Mouse (Mus musculus) c-Kit-positive CD71-positive TER-119-positive erythroid progenitor cells, embryonic 14.5 days (primary cell): ENCODE results near the gene Ect2l.
"Not testable (repeated sequence)": the region's sequence is repeated elsewhere in the genome, so short reads cannot be mapped to it uniquely, and the experiment has no call there.

Experiments used
- DNase-seq: peaks from one replicate; pipeline ENCODE4 v3.0.0-alpha.2; 2013; ENCODE audit warnings: low spot score

The Ect2l gene

DNA sequence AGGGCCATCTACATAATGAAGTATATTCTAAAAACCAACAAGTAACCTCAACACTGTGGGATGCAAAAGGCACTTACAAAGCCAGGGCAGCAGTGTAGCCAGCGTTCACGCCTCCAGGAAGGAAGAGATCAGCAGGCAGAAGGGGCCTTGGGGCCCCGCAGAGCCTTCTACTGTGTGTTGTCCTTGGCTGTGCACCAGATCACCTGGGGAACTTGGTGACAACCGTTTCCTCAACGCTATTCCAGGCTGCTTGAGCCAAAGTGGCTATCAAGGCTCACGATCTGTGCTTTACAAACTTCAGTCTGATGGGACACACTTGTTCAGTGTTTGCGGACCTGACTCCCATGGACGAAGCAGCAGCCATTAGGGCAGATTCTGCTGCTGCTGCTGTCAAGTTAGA is 19.0 kb downstream of the Ect2l start:
- no peak for DNase-seq

DNA sequence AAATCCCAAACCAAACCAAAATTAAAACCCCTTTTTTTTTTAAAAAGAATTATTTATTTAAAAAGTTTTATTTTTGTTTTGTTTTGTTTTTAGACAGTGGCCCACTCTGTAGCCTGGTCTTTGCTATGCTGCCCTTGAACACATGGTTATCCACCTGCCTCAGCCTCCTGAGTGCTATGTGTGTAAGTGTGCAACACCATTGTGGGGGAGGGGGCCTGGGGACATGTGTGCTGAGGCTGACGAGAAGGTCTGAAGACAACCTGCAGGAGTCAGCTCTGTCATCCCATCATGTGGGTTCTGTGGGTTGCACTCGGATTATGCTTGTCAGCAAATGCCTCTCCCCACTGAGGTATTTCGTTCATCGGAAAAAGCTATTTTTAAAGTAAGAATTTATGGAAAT is 21.2 kb downstream of the Ect2l start:
- no peak for DNase-seq

DNA sequence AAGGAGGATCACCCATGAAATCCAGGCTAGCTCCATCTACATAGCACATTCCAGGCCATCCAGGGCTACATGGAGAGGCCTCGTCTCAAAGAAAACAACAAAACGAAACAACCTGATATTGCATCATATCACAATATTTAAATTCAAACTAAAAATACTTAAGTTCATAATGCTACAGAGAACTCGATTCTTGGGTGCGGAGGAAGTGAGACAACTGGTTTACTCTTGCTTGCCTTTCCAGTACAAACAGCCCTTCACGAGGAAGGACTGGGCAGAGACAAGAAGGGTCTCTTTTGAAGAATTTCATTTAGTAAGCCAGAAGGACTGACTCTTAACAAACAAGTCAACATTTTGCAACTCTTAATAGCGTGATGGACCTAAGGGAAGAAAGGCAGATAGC is 22.1 kb downstream of the Ect2l start:
- DNase-seq = no peak

DNA sequence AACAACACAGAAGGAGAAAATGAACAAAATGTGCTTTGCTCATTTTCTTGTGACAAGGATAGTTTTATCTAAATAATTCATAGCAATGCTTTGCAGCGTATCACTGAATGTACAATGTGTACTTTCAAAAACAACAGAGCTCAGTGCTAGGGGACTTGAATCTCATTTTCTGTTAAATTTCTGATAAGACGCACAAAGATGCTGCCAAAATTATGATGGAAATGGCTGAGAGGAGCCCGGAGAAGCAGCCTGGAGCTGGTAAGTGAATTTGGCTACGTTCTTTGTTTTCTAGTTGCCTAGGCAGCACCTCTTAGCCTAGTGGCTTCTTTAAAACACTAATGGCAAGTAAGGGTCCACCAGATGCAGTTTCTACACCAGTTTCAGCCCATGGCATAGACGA is 28.4 kb downstream of the Ect2l start:
- DNase-seq = no peak

DNA sequence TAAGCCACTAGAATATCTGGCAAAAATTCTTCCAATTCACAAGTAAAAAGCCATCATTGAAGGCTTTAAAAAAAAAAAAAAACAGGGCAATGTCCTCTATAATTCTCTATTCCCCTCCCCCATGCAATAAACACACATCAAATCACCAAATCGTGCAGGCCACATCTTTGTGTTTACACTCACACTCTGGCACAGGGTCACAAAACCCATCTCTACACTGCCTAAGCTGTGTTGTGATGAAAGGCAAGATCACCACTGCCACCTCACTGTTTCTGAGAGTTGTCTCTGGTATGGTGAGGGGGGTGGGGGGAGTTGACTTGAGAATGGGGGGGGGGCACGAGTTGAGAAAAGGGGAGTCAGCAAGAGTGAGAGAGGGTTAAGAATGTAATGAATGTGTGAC is 33.4 kb downstream of the Ect2l start:
- no peak for DNase-seq

DNA sequence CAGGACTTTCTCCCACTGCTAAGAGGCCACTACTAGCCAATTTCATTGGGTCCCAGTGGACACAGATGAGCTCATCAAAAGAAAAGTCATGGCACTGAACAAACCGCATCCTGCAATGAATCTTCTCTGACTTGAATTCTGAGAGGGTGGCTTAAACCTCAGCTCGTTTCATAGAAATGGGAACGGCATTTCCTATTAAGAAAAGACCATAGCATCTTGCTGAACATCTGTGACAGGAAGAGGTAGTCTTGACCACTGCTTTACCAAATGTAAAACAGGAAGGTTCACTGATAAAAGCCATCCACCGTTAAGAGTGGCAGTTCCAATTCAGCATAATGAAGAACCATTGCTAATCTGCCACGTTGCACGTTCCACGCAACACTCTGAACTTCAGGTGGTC is 34.0 kb downstream of the Ect2l start:
- no peak for DNase-seq

DNA sequence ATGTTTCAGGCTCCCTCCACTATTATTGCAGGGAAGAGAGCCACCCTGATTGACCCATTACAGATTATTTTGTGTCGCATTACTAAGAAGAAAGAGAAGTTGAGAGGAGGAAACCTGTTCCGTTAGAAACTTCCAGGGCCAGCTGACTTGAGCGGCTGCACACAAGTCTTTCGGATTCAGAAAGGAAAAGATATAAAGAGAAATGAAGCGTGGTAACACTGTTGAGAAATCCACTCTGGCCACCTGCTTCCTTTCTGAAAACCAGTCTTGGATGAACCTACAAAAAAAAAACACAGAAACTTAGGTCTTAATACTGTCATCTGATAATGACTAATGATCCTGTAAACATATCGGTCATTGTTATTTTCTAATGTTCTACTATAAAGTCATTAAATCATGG is 35.6 kb downstream of the Ect2l start:
- no peak for DNase-seq

DNA sequence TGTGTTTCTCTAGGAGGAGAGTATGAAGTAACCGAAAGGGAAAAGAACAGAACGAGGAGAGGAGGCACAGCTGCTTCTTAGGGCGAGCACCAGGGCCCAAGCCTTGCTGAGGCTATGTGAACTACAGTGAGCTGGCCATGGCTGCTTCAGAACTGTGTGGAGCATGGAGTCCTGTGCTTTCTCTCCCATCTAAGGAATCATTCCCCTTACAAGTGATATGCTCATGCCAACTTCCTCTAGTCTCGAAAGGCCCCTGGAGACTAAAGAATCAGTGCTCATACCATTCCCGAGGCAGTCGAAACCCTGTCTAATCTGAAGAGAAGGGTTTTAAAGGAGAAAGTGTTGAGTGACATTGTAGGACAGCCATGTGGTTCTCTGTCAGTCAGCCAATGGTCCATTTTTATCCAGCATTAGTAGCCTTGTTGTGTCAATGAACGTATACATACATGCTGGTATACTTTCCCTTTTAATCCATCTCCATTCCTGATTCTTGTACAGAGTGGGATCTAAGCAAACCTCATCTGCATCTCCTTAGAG is 48.2 kb downstream of the Ect2l start:
- DNase-seq = no peak

DNA sequence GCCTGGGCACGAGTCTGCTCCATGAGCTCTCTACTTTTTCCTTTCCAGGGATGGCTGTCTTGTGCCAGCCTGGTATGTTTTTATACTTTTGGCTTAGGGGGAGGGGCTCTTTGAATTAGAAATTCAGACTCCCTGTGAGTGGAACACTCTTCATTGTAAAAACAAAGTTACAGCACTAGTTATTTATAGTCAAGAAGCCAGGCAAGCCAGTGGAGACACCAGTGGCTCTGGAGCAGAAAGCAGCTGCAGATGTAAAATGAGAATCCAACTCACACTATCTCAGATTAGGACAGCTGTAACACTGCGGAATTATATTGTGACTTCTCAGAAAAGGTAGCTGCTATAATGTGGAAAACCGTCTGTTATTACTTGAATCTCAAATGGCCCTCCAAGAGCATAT is 63.5 kb downstream of the Ect2l start:
- no peak for DNase-seq

DNA sequence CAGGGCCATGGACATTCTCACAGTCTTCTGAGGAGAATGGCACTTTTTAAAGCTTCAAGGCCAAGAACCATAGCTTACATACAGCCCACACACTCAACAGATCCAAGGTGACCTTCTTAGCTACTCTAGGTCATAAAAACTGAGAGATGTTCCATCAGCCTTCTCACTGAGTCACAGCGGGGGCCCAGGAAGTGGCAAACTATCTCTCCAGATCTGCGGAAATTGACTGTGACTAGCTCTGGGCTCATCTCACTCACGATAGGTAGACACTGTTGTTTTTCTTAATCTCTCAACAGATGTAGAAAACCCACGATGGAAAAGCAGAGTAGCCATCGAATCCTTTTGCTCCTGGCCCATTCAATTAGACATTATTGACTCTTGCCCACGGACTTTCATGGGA is 68.5 kb downstream of the Ect2l start:
- no peak for DNase-seq

DNA sequence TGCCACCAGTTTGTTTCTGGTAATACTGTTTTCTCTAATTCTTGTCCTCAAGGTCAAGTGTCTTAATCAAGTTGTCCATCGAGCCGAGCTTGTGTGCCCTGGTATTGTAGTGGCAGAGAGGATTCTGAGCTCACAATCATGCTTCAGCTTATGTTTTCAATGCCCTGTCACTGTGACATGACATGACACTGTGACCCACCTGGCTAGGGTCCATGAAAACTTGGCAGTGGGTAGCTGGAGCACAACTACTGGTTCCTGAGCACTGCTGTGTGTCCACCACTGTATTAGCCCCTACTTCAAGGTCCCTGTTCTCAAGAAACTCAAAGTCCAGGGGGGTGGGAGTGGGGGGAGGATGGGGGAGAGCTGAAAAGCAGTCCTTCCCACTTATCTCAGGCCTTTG is 69.3 kb downstream of the Ect2l start:
- DNase-seq = no peak

DNA sequence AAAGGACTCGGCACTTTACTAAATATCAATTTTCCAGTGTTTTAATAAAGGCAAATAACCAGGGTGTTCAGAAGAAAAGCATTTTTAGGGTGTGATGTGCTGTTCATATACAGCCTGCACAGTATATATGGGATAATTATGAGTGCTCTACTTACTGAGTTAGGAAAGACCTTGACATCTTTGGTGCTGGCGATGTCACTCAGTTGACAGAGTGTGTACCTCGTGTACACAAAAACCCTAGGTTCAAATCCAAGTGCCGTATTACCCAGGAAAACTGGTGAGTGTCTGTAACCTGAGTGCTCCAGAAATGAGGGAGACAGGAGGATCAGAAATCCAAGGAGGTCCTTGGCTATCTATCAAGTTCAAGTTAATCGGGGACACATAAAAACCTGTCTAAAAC is 71.1 kb downstream of the Ect2l start:
- no peak for DNase-seq

DNA sequence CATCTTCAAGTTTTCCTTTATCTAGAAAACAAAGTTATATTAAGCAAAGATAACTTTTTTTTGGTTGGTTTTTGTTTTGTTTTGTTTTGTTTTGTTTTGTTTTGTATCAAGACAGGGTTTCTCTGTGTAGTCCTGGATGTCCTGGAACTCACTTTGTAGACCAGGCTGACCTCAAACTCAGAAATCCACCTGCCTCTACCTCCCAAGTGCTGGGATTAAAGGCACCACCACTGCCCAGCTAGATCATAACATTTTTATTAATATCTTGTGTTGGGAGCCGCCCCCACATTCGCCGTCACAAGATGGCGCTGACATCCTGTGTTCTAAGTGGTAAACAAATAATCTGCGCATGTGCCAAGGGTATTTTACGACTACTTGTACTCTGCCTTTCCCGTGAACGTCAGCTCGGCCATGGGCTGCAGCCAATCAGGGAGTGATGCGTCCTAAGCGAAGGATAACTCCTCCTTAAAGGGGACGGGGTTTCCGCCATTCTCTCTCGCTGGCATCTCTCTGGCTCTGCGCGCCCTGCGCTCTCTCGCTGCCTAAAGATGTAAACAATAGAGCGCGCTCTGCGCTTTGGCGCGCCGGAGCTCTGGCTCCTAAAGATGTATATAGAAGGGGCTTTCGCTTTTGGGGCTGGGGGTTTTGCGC is 71.7 kb downstream of the Ect2l start:
- not testable (repeated sequence) for DNase-seq

DNA sequence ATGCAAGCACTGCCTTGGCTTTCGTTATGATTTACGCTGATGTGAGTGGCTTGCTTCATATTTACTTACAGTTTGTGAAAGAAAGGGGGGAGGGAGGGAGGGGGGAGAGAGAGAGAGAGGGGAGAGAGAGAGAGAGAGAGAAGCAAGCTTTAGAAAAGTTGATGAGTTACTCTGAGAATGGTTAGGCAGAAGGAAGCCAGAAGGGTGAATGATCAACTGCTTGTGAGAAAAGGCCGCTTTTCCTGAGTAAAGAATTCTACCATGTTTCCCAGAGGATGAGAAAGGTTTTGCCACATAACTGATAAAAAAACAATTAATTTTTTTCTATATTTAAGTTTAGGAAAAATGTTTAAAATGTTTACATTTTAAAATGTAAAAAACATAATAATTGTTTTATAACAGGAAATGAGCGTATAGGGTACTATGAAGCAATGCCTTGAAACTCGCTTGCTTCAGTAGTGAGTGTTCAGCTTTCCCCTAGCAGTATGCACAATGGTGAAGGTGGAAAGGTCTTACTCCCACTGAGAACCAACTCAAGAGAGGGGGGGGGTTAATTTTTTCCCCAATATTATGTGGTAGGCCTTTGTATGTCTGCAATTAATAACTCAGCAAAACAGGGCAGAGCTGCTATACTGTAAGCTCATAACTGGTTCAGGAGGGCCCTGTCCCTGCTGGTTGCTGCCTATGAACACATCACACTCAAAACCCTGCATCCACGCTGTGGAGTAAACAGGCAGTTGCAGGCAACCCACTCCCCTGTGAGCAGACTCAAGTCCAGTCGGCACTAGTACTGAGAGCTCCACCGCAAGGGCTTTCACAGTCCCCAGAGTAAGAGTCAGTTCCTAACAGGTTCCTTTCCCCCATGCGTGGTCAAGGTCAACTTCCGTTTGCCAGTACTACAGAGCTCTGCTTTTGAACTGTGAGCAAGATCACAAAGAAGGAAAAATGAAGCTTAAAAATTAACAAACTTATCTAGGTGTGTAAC is 78.7 kb downstream of the Ect2l start:
- no peak for DNase-seq

DNA sequence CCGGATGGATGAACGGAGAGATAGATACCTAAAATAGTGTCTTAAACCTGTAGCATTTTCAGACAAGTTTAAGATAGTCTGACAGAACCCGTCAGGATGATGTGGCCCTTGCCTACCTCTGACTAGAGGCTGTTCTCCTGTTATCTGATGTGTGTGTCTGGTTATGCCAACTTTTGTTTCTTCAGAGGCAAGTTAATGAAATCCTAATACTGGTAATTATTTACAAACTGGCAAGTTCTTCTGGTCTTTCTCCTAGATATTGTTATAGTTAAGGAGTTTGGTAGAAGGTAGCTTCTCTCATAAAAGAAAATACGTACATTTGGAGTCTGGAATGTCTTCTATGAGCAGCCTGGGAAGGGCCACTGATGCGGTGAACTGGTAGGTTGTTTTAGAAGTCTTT is 80.4 kb downstream of the Ect2l start:
- DNase-seq = no peak

DNA sequence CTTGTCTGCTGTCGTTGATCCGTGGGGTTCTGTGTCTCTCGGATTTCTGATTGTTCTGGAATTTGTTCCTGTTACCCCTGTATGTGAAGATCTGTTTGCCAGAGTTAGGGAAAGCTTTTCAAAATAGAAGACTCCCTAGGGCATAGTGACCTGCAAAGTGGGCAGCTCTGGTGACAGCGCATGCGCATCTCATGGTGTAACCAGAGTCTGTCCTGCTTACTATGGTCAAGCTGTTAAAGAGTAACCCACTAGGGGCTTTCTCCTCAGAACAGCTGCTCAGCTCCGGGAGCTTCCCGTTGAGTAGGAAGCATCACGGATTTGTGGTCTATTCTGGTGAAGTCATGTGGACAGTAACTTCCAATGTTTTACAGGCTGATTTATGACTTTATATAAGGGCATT is 92.4 kb downstream of the Ect2l start:
- no peak for DNase-seq

DNA sequence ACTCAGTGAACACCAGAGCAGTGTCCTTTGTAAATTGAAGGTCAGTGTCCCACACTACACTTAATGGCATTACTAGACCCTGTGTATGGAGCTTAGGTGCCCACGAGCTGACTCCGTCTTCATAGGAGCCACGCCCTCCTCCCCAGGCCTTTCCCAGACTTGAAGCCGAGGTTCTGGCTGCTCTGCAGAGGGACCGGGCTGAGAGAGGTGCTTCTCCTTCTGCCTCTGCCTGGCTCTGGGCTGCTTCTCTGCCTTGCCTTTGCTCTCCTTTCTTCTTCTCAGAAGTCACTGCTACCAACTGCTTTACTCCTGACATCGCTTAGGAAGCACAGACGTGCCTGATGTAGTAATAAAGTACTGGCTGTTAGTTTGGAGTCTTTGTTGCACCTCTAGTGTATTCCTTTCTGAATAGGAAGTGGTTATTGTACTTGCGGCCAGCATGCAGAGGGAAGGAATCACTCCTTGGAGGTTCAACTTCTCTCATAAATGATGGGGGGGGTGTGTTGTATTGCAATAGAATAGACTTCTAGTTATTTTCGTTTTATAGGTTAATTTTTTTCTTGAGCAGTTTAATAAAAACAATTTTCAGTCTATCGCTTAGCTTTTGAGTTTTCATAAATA is 97.1 kb downstream of the Ect2l start:
- no peak for DNase-seq

DNA sequence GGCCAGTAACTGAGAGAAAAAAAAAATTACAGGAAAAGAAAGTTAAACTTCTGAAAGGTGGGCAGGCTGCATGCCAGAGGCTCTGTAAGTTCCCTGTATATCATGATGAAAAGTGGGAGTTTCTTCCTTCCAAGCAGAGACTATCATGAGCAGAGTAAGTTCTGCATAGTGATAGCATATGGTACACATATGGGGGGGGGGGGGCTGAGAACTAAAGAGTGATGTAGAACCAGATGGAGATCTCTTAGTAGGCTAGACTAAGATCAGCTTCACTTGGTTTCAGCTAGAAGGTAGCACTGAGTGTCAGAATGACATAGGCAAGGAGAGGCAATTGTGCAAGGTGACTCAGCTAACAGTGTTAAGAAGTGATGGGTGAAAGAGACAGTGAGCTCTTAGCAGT is 99.8 kb downstream of the Ect2l start:
- no peak for DNase-seq

DNA sequence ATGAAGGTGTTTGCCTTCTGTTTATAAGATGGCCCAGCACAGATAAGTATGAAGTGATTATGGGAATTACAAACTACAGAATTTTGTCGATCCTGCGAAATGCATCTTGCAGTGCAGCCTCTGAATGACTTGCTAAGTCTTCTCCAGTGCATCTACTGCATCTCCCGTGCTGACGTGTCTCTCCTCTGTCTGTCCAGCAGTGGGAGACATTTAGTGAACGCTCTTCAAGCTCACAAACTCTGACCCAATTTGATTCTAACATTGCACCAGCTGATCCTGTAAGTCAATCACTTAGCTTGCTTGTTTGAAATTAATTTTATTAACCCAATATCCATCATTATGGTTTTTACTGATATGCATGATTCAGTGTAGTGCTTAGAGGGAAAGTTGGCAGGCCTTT is 103.2 kb downstream of the Ect2l start:
- no peak for DNase-seq

DNA sequence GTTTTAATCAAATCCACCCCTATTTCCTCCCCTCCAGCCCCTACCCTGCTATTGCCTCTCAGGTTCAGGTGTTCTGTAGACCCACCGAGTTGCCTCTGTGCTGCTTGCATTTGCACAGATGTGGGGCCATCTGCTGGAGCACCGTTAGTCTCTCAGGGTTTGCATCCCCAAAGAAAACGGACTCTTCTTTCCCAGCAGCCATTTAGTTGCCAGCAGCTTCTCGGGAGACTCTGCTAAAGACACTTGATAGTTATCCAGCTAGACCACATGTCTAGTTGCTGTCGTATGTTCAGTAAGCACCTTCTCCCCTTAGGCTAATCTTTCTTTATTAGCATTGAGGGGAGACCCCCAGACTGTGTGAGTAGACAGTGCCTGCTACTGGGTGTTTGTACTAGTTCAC is 108.5 kb downstream of the Ect2l start:
- no peak for DNase-seq

DNA sequence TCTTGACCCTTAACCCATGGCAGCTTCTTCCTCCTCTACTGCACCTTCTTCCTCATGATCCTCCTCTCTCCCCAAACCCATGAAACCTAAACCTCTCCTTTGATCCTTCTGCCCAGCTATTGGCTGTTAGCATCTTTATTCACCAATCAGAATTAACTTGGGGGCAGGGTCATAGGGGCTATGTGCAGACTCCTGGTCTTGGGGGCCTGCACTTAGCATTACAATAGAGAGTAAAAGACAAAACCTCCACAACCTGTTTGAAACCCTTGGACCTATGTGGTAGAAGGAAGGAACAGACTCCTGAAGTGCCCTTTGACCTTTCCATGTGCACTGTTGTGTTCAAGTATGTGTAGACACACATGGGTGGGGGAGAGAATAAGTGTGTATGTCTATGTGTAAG is 120.0 kb downstream of the Ect2l start:
- DNase-seq = no peak

DNA sequence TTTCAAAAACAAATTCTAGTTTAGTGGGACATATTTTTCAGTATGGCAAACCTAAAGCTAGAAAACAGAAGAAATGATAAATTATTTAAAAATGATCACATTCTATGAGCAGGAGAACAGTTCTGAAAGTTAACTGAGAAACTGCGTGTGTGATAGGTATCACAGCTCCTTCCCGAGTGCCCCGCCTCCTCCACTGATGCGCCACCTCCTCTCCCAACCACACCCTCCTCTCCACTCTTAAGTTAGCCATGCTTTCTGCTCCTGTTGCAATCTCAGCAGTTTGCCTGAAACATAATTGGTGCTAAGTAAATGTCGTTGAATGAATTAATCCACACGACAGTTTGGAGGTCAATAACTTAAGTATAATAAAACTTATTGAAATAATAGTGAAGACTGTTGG is 127.9 kb downstream of the Ect2l start:
- no peak for DNase-seq

DNA sequence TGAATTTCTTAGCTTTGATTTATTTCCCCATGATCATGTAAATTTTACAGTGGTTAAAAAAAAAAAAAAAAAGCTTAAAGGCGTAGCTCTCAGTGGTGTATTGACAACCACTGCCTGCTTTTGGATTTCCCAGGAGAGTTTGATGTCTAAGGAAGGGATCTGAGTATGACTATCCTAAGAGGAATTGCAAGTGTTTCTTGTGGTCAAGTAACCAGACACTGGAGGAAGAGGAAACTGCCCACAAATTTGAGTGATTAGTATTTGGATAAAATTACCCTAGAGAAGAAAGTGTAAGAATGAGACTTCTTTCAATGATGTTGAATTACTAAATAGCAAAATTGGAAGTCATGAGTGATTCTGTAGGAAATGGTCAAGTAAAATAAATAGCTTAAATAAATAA is 129.2 kb downstream of the Ect2l start:
- DNase-seq = no peak
